Mouse (Mus musculus) heart, postnatal 25 days (tissue): ENCODE results near the gene Dbp. TPM values are rescaled to one million over a fixed set of nuclear protein-coding genes. Genes with fewer than 3 reads are reported as not detected.
"Not testable (repeated sequence)": the region's sequence is repeated elsewhere in the genome, so short reads cannot be mapped to it uniquely, and the experiment has no call there.

ENCODE experiments used
- DNase-seq: peaks from one replicate; pipeline ENCODE4 v3.0.0; 2022; ENCODE audit warnings: low spot score
- intact Hi-C: fragments of 180-260 bp; cut with DNase I; formaldehyde crosslinking; loops from one replicate; pipeline ENCODE4 v1.15.1; 2025
- total RNA-seq, 2 experiments: library from RNA; stranded (reverse); gene quantifications; 2 replicates each; pipeline ENCODE4 v1.2.3; 2021

Gene Dbp
- total RNA-seq, result 100 to 1,000 TPM in 1 of 2 experiments, 10 to 100 TPM in 1; 13.6 to 153 TPM

DNA sequence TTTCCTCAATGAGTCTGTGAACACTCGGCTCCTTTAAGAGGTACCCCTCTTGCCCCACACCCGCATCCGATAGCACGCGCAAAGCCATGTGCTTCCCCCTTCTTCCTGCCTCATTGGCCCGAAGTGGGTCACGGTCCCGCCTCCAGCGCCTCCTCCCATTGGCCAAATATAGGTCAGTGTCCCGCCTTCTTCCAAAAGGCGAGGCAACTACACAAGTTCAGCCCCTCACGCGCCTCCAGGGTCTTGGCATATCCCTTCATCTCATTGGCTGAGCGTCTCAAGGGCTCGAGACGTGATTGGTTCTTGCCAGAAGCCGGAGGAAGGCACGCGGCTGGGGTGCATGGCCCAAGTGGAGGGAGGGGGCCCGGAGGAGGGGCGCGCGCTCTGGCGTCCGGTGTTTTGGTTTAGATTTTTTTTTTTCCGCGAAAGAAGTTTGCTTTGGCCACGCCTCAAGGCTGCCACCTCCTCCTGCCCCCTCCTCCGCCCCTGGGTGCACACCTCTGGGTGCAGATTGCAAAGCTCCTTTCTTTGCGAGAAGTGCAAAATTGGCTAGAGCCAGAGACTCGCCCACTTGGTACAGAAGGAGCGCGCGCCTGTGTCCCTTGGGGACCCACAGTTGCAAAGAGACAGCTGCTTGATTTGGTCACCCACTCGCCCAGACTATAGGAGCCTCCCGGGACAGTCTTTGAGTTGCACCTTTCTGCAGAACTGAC is at the start of gene Dbp:
Gene Dbp, plus strand, starts transcription at position 359 of the 713 bp plus-strand sequence.
- intact Hi-C loops, result no loop called here
- peak; percentile 100 for DNase-seq

DNA sequence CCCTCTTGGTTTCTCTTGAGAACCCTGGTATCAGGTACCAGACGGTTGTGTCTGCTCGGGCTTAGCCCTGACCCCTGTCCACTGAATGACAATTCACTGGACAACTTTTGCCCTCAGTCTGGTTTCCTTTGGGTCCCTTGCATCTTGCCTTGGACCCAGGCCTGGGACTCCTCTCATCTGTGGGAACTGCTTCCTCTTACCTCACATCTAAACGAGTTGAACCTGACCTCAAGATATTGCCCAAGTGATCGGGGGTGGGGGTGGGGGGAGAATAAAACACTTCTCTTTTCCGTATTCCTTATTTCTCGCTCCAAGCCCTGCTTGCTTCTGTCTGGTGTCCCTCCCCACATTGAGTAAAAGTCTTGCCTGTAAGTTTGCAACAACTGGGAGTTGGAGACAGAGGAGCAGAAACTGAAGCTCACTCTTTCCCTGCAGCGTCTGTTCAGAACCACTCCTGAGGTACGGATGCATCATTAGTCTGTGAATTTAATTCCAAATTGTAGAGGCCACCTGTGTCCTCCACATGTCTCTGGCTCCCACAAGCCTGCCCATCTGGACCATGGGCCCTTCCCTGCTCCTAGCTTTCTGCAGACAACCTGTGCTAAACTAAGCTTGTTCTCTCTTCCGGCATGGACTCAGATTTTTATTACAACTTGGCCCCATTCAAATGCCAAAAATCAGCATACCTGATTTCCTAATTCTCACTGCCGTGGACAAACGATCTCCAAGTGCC is 44.0 kb upstream of the Dbp start:
- intact Hi-C loops, result no loop called here
- no peak for DNase-seq

DNA sequence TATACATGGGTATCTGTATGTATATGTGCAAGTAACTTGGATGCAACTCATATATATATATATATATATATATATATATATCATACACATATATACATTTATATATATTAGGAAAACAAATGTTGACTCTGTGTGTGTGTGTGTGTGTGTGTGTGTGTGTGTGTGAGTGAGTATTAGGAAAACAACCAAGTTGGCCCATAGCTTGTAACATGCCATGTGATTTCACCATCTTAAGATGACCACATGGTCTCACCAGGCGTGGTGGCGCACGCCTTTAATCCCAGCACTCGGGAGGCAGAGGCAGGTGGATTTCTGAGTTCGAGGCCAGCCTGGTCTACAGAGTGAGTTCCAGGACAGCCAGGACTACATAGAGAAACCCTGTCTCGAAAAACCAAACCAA is 43.2 kb upstream of the Dbp start:
- intact Hi-C loops, result not testable (repeated sequence)

DNA sequence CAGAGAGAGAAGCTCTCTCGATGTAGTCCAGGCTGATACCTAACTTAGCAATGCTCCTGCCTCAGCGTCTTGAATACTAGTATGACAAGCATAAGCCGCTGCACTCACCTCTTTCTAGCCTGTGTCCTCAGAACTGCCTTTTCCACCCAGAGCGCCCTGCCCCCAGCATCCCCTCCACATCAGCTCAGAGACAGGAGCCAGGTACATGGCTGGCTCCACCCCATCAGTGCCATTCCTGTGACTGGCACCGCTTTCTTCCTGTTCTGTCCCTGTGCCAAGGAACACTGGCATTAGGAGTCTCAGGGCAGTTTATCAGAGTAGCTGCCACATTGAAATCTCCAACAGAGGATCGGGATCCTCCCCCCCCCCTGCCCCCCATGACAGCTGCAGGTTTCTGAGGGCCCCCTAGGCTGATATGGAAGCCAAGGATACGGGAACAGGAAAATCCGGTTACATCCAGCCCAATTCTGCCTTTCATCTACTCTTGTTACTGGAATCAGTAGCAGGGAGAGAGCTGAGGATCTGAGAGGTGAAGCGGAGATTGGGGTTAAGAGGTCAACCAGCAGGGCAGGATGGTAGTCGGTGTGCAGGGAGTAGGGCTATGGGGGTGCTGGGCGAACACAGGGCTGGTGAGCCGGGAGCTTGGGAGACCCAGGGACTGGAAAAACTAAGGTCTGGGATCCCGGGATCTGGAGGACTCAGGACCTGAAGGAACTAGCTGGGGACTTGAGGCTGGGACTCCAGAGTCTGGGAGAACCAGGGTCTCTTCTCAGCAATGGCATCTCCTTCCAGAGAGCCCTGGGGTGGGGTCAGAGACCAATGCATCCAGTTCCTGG is 39.4 kb upstream of the Dbp start:
- intact Hi-C loops, result no loop called here
- DNase-seq, result no peak

More for the DNA sequence above, 43.2 kb upstream of the Dbp start:
- not testable (repeated sequence) for DNase-seq

DNA sequence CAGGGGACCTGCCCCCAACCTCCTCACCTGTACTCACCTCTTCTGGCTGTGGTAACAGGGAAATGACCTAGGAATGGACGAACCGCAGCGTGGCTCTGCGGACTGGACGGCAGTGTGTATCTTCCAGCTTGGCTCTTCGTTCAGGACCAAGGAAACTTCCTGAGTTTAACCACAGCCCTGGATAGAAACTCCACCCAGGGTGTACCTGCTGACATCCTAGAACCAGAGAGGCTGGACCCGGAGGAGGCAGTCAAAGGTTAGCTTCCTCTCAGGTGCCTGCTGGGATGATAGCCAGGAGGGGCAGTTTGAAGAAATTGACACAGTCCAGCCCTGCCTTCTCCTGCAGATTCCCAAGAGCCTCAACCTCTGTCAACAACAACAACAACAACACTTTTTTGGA is 38.7 kb upstream of the Dbp start, which contains the start of gene Fut2:
Gene Fut2, minus strand, starts transcription at position 234 of the 400 bp plus-strand sequence.
- intact Hi-C loops, result no loop called here

DNA sequence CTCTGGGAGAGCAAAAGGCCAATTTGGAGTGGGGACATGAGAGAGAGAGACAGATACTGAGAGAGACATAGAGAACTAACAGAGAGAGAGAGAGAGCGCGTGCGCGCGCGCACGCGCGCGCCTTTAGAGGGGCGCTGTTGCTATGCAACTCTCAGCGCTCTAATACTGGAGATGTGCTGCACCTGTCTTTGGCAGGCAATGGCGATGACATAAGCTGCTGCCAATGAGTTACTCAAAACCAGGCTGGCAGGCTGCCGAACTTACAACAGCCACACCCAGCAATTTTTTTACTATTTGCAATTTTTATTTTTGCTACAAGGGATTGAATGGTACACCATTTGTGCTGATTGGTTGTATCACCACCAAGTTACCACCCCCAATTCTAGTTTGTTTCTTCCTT is 37.1 kb upstream of the Dbp start:
- DNase-seq, result no peak
- intact Hi-C loops, result no loop called here

More for the DNA sequence above, 38.7 kb upstream of the Dbp start, which contains the start of gene Fut2:
- no peak for DNase-seq

DNA sequence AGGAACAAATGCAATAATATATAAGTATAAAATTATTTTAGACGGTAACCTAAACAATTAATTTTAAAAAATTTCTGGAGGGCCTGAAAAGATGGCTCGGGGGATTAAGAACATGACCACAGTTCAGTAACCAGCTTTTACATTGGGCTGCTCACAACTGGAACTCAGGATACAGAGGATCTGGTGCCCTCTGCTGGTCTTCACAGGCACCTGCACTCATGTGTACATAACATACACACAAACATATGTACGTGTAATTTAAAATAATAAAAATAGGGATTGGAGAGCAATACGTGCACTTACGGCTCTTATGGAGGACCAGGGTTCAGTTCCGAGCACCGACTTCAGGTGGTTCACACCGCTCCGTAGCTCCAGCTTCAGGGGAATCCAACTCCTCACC is 36.0 kb upstream of the Dbp start:
- no peak for DNase-seq
- intact Hi-C loops, result no loop called here

DNA sequence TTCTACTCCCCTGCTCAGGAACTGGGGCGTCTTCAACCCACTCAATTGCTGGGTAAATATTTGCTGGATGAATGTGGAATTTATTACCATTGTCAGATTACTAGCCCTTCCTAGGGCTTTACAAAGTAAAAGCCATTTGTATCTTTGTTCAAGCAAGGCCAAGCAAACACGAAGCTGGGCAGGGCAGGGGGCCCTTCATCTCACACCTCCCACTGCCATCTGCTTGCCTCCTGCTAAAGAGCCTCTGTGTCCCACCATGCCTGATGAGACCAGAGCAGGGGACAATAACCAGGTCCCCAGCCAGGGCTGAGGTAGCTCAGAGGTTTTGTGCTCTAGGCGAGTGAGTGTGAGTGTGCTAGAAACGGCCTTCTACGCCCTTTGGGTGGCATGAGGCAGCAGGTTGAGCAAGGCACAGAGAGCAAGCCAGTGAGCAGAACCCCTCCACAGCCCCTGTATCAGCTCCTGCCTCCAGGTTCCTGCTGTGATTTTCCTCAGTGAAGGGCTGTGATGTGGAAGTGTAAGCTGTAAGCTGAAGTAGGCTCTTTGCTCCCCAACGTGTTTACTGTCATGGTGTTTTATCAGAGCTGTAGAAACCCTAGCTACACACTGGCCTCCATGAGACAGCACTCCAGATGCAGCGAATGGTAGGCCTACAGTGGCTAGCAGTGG is 27.1 kb upstream of the Dbp start:
- DNase-seq, result no peak

DNA sequence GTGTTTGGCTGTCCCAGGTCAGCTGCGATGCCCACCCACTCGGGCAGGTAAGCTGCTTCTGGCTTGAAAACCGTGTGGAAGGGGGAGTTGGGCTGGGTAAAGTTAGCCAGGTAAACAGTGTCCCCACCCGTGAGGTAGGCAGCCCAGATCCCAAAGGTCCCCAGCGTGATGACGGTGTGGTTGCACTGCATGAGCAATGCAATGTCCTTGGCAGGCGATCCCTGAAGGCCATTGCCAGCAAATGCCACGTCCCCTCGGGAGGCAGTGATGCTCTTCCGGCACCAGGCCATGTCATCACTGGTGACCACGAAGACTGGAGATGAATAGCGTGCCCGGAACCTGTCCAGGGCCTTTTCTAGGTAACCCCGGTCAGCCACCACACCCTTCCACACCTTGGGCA is 26.4 kb upstream of the Dbp start:
- intact Hi-C loops, result no loop called here
- no peak for DNase-seq

More for the DNA sequence above, 27.1 kb upstream of the Dbp start:
- intact Hi-C loops, result no loop called here

DNA sequence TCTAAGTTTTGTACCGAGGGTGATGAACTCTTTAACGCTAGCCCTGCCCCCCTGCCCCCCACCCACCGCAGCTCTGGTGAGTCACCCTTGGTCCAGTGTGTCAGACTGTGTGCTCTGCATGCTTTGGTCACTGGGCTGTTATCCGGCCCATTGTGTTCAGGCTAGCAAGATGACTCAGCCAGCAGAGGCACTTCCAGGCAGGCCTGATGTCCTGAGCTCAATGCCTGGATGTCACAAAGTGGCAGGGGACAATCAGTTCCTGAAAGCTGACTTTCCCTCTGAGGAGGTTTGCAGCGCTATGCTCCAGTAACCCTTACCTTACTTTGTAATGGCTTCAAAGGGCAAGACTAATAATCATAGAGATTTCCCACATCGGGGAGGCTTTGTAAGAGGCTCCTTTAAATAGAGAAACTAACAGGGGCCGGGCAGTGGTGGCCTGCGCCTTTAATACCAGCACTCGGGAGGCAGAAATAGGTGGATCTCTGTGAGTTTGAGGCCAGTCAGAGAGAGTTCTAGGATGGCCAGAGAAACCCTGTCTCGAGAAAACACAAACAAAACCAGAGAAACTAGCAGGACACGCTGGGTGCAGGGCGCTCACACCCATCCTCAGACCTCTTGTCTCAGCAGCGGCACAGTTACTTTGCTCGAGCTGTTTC is 24.8 kb upstream of the Dbp start:
- intact Hi-C loops, result loop anchor here (10.0 kb wide), 1 partner anchor 205 kb away; no protein-coding TSS in a partner anchor
- peak; percentile 72 for DNase-seq

DNA sequence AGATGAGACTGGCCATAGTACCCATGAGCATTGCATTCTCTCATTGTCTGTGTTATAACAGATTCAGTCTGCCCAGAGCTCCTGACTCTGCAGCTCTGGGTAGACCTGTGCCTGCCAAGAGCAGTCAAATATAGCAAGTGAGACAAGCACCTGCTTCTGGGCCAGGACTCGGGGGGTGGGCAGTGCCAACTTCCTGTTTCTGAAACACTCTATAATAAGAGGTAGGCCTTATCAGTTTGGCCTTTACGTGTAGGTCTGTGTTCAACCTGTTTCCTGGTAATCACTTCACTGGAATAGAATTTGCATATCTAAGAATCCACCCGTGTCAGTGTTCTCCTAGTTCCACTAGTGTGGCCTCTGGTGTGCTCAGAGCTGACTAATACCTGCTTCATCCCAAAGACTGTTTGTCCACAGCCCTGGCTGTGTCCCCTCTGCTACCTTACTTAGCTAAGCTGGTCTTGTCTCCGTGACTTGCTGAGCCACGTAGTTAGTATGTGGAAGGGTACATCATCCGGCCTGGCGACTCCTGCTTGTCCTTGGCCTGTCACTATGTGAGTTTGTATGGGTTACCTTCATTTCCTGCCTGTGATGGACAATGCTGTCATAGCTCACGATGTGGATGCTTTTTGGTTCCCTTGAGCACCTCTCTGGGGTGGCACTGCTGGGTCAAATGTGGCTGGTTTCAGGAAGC is 23.7 kb upstream of the Dbp start:
- intact Hi-C loops, result loop anchor here (10.0 kb wide), 1 partner anchor 206 kb away; no protein-coding TSS in a partner anchor
- DNase-seq, result no peak

DNA sequence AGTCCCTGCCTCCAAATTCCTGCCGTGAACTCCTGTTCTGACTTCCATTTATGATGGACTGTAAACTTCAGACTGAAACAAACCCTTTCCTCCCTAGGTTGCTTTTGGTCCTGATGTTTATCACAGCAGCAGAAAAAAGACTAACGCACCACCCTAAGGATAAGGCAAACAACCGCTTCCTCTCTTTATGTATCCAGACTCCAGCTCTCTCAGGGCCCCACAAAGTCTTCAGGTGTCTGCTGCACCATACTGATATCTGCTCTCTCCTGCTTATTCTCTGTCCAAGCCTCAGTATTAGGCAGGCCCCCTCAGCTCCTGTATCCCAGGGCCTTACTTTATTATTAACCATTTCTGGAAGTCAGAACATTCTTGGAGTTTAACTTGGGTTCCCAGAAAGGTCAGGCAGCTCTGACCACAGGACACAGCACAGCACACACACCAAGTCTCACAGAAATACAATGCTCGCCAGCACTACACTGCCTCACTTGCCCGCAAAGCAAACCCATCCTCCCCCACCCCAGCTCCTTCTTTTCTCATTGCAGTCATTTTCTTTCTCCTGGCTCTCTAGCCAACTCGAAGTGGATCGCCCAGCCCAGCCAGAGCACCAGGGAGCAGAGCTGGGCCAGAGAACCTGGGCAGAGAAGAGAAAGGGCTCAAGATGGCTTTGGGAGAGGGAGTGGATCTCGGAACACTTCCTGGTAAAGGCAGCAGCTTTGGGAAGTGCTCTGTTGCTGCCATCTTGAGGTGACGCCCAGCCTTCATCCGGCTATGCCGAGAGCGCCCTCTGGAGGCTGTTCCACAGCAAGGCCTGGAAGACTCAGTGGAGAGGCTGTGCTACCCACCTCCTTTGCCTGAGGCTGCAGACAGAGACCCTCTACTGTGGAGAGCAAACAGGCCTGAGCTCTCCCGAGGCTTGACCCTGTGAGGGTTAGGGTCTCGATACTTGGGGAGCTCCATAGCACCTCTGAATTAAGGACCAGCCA is 22.5 kb upstream of the Dbp start:
- intact Hi-C loops, result loop anchor here (2.0 to 10.0 kb wide), 4 partner anchors 42 to 208 kb away; no protein-coding TSS in a partner anchor
- peak; percentile 77 for DNase-seq

DNA sequence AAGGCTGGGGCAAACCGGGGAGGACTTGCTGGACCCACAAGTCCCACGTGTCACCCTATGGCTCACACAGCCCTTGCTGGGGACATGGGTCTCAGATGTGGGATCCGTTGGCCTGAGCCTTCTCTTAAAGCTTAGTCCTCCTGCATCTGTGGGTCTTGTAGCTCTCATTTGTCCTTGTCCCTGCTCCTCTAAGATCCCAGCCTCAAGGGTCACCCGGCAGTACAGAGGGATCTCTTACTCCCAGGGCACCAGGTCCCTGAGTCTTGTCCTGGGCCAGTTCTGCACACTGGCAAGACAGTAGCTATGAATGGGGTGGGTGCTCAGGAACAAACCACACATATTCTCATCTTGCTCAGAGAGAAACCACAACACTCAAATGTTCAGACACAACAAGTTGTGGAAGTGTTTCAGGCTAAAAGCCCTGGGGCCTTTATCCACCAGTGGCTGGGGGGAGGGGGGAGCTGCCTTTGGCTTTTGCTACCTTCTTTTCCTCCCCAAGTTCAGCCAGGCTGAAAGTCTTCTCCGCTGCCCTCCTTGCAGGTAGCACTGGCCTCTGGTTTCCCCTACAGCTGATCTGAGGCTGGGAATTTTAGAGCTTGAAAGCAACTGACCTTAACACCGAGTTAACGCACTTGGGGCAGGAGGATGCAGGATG is 21.4 kb upstream of the Dbp start, which contains the start of gene Ntn5:
Gene Ntn5, plus strand, starts transcription at position 627 of the 655 bp plus-strand sequence.
- intact Hi-C loops, result loop anchor here (2.0 to 10.0 kb wide), 4 partner anchors 43 to 209 kb away; no protein-coding TSS in a partner anchor
- no peak for DNase-seq

DNA sequence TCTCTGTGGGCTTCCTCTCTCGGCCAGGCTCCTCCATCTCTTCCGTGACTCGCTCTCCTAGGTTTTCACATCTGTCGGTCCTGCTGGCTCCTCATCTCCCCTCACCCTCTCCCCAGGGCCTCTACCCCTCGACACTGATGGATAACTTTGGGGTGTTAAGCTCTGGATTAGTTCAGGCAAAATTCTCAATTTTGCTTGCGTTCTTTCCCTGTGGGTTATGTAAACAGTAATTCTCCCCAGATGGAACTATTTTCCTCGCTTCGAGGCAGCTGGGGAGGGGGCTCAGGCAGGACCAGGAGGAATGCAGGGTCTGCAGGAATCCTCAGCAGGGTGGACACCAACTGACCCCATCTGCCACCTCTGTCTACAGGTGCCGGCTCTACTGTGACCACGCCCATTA is 19.1 kb upstream of the Dbp start:
- no peak for DNase-seq
- intact Hi-C loops, result loop anchor here (10.0 kb wide), 1 partner anchor 211 kb away; no protein-coding TSS in a partner anchor

DNA sequence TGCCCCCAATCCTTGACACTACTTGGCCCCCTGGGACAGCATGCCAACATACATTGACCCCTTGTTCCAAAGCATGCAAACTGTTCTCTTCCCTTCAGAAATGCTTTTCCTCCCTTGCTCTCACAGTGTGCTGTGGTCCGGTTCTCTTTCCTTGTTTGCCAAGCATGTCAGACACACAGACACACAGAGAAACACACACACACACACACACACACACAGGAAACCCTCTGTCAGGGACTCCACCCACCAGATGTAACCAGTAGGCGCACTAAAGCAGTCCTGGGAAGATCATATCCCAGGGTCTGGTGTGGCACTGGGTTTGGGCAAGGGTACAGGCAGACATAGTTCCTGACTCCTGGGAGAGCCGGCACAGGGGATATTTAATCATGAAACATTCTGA is 18.0 kb upstream of the Dbp start:
- DNase-seq, result no peak
- intact Hi-C loops, result loop anchor here (10.0 kb wide), 1 partner anchor 212 kb away; no protein-coding TSS in a partner anchor

DNA sequence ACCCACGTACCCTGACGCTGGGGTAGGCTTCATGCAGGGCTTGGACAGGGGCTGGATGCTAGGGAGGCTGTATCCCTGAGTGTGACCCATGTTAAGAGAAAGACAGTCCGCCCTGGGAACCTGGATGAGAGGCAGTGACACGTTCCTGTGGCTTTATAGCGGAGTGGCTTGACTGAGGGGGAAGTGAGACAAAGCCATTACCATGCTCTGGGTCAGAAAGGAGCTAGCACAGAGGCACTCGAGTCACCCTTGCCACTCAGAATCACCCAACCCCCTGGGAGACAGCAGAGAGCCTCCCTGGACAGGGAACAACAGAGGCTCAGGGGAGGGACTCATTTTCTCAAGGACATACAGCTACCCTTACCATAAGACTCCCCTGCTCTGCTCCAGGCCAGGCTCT is 15.8 kb upstream of the Dbp start:
- DNase-seq, result no peak
- intact Hi-C loops, result loop anchor here (10.0 kb wide), 1 partner anchor 214 kb away; no protein-coding TSS in a partner anchor
